In the genomic region with DNA sequence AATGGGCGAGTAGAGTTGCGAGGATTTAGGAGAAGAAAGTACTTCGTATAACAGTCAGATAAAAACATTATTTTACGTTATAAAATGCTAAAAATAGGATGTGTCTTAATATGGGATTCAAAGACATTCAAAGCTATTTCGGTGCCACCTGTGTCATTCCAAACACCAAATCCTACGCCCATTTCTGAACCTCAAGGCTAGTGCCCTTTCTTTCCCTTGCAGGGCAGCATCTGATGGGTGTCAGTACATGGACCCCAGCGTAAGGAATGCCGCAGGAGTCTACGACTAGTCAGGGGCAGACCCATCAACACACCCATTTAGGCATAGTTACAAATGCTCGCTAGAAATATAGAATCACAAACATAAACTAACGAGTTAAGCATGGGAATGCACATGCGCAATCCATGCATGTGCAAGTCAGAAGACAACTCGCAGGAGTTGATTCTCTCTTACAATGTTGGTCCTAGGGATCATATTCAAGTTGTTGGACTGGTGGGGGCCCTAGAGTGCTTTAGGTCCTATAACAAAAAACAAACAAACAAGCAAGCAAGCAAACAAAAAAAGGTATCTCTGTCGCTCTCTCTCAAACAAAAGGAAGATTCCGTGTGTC, we compare ENCODE assay signal across 8 mouse cellular contexts.
DNase-seq lines count a peak whose midpoint lies in the region; ATAC-seq and TF ChIP-seq lines count a peak whose summit lies in the region.

No protein-coding gene starts in this region.

- no peaks in the 10 kb centered on the region for H3K4me1 ChIP-seq in liver, embryonic 12.5 days
- H3K4me1 ChIP-seq in liver, postnatal 0 days (ENCODE audit: insufficient read depth) = no peaks in the 10 kb centered on the region
- H3K4me1 ChIP-seq in hindbrain, embryonic 13.5 days (replicated peaks) = peaks cover 30% of the 10 kb centered on the region
- peaks cover 23% of the 10 kb centered on the region for H3K4me1 ChIP-seq in neural tube, embryonic 15.5 days

- H3K4me3 ChIP-seq in liver, embryonic 12.5 days = no peak overlapping the region
- no peak overlapping the region for H3K4me3 ChIP-seq in liver, postnatal 0 days (ENCODE audit: low read depth, low read length)
- peak overlapping the region; percentile 40; the same call in 1 of the 2 replicates for H3K4me3 ChIP-seq in hindbrain, embryonic 13.5 days
- no peak overlapping the region for H3K4me3 ChIP-seq in neural tube, embryonic 15.5 days (replicated peaks)

- H3K36me3 ChIP-seq in liver, embryonic 12.5 days = no peaks in the 10 kb centered on the region
- no peaks in the 10 kb centered on the region for H3K36me3 ChIP-seq in liver, postnatal 0 days (replicated peaks; ENCODE audit: insufficient read depth, low read length)
- no peaks in the 10 kb centered on the region for H3K36me3 ChIP-seq in hindbrain, embryonic 13.5 days
- no peaks in the 10 kb centered on the region for H3K36me3 ChIP-seq in neural tube, embryonic 15.5 days

- peak; percentile 9 to 28 for DNase-seq in cerebellum, adult 18-20 months
- DNase-seq in cerebellum, adult 11 months = no peak
- no peak for DNase-seq in liver, postnatal 0 days
- DNase-seq in layer of hippocampus, adult 11-12 months (ENCODE audit: low spot score) = no peak
- DNase-seq in adrenal gland, adult 2 months = no peak

- H3K27ac ChIP-seq in liver, embryonic 12.5 days = no peak overlapping the region
- no peak overlapping the region for H3K27ac ChIP-seq in liver, postnatal 0 days (ENCODE audit: low read depth)
- no peak overlapping the region for H3K27ac ChIP-seq in hindbrain, embryonic 13.5 days
- no peak overlapping the region for H3K27ac ChIP-seq in neural tube, embryonic 15.5 days (replicated peaks)

- ATAC-seq in liver, embryonic 12.5 days = no peak
- ATAC-seq in liver, postnatal 0 days = no peak
- ATAC-seq in hindbrain, embryonic 13.5 days (ENCODE audit: low FRiP score) = no peak
- no peak for ATAC-seq in neural tube, embryonic 15.5 days (ENCODE audit: low FRiP score)

- no peak overlapping the region for H3K9ac ChIP-seq in liver, embryonic 12.5 days
- no peak overlapping the region for H3K9ac ChIP-seq in liver, postnatal 0 days (replicated peaks)
- H3K9ac ChIP-seq in hindbrain, embryonic 13.5 days = no peak overlapping the region
- H3K9ac ChIP-seq in neural tube, embryonic 15.5 days (replicated peaks) = no peak overlapping the region

- WGBS in liver, embryonic 12.5 days (ENCODE audit: insufficient replicate concordance) = 42% methylated on average over 15 of the region's 15 CpGs
- 45% methylated on average over 15 of the region's 15 CpGs for WGBS in liver, postnatal 0 days (ENCODE audit: insufficient replicate concordance)
- 34% methylated on average over 15 of the region's 15 CpGs for WGBS in hindbrain, embryonic 13.5 days
- 39% methylated on average over 15 of the region's 15 CpGs for WGBS in neural tube, embryonic 15.5 days

- no peaks in the 10 kb centered on the region for H3K9me3 ChIP-seq in liver, embryonic 12.5 days (replicated peaks)
- H3K9me3 ChIP-seq in liver, postnatal 0 days (ENCODE audit: low read length) = no peaks in the 10 kb centered on the region
- no peaks in the 10 kb centered on the region for H3K9me3 ChIP-seq in hindbrain, embryonic 13.5 days
- H3K9me3 ChIP-seq in neural tube, embryonic 15.5 days (replicated peaks) = no peaks in the 10 kb centered on the region

- TF ChIP-seq CTCF in liver, postnatal 0 days (IDR thresholded peaks at IDR 0.05; ENCODE audit: low read depth) = no peak

- TF ChIP-seq EP300 in liver, postnatal 0 days (IDR thresholded peaks at IDR 0.05; ENCODE audit: low read depth) = no peak

- H3K4me2 ChIP-seq in liver, embryonic 12.5 days = 0 out of 2 replicates have a peak overlapping the region, but pooled peaks have one; percentile 15
- no peak overlapping the region for H3K4me2 ChIP-seq in liver, postnatal 0 days (ENCODE audit: low read depth, low read length)
- peak overlapping the region; percentile 66 for H3K4me2 ChIP-seq in hindbrain, embryonic 13.5 days
- H3K4me2 ChIP-seq in neural tube, embryonic 15.5 days = peak overlapping the region; percentile 67

- H3K27me3 ChIP-seq in liver, embryonic 12.5 days (replicated peaks) = no peaks in the 10 kb centered on the region
- no peaks in the 10 kb centered on the region for H3K27me3 ChIP-seq in liver, postnatal 0 days (ENCODE audit: insufficient read depth, low read length)
- H3K27me3 ChIP-seq in hindbrain, embryonic 13.5 days = no peaks in the 10 kb centered on the region
- H3K27me3 ChIP-seq in neural tube, embryonic 15.5 days (replicated peaks) = no peaks in the 10 kb centered on the region

Comparison
In these comparisons a context has a peak if more than half of its experiments do, and no peak if none do; other contexts are left out.
1. DNase-seq: peak in cerebellum, adult 18-20 months (2 of 2); none in cerebellum, adult 11 months (single experiment), liver, postnatal 0 days (single experiment), layer of hippocampus, adult 11-12 months (single experiment) and adrenal gland, adult 2 months (single experiment).